Mouse (Mus musculus): ENCODE results near the gene Vipr1. TPM values are rescaled to one million over a fixed set of nuclear protein-coding genes. Genes with fewer than 3 reads are reported as not detected.

The Vipr1 gene
- polyA plus RNA-seq, 1 experiment from 2014 or later, result 0.16 TPM

DNA sequence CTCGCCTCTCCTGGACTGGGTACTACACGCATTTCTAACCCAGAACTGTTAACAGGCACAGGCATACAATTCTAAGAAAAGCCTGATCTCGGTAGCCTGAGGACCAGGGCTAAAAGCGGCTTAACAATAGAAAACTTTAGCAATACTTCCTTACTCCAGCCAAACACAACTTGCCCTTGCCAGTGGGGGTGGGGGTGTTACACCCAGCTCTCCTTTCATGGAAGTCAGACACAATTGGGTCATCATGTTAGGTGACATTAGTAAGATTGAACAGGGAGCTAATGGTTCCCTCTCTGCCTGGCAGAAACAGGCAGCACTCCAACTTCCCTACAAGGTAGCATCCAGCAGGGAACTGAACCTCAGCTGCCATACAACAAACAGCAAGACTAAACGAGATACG is 33.1 kb upstream of the Vipr1 start:
- H3K36me3 ChIP-seq, result no peaks in the 10 kb centered on the region
- H3K4me1 ChIP-seq, result peaks cover 11% of the 10 kb centered on the region; the same call in 1 of the 2 replicates
- H3K4me2 ChIP-seq (replicated peaks), result no peak overlapping the region
- no peak overlapping the region for H3K4me3 ChIP-seq
- no peaks in the 10 kb centered on the region; the same call in 1 of the 2 replicates for H3K9me3 ChIP-seq
- no peak overlapping the region for H3K27ac ChIP-seq
- WGBS, result 78% methylated on average over 6 of the region's 6 CpGs
- no peaks in the 10 kb centered on the region for H3K27me3 ChIP-seq (replicated peaks)
- ATAC-seq (ENCODE audit: low FRiP score, low read depth), result no peak
- no peak overlapping the region for H3K9ac ChIP-seq

DNA sequence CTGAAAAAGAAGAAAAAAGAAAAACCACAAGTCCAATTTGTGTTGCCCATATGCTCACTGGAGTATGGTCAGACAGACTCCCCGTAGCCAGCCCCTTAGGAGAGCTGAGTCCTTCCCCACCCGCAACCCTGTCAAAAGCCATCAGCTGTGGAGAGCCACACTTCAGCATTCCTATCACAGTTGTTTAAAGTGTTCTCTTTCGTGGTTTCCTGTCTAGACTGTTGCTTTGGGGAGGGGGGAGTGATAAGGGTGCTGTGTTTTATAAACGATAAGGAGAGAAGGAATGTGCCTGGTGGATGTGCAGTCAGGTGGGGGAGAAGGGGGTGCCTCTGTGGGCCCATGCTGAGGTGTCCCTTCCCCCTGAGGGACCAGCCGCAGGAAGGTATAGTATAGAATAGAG is 29.3 kb upstream of the Vipr1 start:
- no peaks in the 10 kb centered on the region; the same call in 1 of the 2 replicates for H3K9me3 ChIP-seq
- H3K27me3 ChIP-seq (replicated peaks), result no peaks in the 10 kb centered on the region
- H3K9ac ChIP-seq, result no peak overlapping the region
- no peaks in the 10 kb centered on the region for H3K36me3 ChIP-seq
- no peak overlapping the region for H3K27ac ChIP-seq
- 73% methylated on average over 5 of the region's 5 CpGs for WGBS
- no peak for ATAC-seq (ENCODE audit: low FRiP score, low read depth)
- H3K4me1 ChIP-seq, result peaks cover 11% of the 10 kb centered on the region; the same call in 1 of the 2 replicates
- H3K4me3 ChIP-seq, result no peak overlapping the region
- H3K4me2 ChIP-seq (replicated peaks), result no peak overlapping the region

DNA sequence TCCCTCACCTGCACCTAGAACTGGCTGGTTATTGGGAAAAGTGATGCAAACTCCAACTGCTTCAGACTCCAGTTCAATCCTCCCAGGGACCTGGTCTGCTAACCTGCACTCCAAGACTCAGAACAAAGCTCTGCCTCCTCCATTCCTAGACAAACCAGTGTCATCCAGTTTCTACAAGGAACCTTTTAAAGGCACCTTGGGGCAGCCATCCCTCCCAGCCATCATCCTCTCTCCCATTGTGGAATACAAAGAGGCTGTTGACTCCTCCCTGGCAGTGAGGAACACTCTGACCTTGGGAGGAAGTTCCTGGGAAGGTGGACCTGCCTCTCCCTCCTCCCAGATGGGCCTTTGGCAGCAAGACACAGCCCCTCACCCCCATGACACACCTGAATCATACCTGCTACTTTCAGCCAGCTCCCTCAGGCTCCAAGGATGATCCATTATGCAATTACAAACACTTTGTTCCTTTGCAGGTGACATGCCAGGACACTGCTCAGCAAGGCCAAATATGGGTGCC is 28.2 kb upstream of the Vipr1 start:
- Histone ChIP-seq H3K4me3 (no peak overlapping the region), H3K9ac (no peak overlapping the region), H3K27ac (no peak overlapping the region), H3K36me3 (no peaks in the 10 kb centered on the region), H3K4me1 (peaks cover 15% of the 10 kb centered on the region; the same call in 1 of the 2 replicates), H3K27me3 (replicated peaks) (no peaks in the 10 kb centered on the region), H3K9me3 (no peaks in the 10 kb centered on the region; the same call in 1 of the 2 replicates), H3K4me2 (replicated peaks) (no peak overlapping the region)
- ATAC-seq (ENCODE audit: low FRiP score, low read depth), result no peak

DNA sequence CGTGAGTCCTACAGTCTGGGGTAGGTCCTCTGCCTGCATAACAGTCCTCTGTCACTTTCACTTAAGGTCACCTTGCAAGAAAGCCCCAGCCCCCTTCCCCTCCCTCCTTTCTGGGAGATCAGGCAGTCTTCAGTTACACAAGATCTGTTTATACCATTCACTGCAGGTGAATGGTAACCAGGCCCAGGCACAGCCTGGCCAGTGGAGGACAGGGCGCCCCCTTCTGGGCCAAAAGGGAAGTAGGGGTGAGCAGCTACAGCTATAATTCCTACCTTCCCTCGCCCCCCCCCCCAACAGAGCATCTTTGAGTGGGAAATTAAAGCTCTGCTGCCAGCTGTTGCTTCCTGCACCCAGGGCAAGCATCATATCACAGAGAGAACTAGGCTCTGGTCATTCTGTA is 26.0 kb upstream of the Vipr1 start:
- 74% methylated on average over 3 of the region's 3 CpGs for WGBS
- Histone ChIP-seq H3K36me3 (no peaks in the 10 kb centered on the region), H3K4me1 (peaks cover 19% of the 10 kb centered on the region; the same call in 1 of the 2 replicates), H3K4me3 (no peak overlapping the region), H3K27me3 (replicated peaks) (no peaks in the 10 kb centered on the region), H3K9me3 (no peaks in the 10 kb centered on the region), H3K4me2 (replicated peaks) (no peak overlapping the region), H3K9ac (no peak overlapping the region), H3K27ac (no peak overlapping the region)
- ATAC-seq (ENCODE audit: low FRiP score, low read depth), result no peak

DNA sequence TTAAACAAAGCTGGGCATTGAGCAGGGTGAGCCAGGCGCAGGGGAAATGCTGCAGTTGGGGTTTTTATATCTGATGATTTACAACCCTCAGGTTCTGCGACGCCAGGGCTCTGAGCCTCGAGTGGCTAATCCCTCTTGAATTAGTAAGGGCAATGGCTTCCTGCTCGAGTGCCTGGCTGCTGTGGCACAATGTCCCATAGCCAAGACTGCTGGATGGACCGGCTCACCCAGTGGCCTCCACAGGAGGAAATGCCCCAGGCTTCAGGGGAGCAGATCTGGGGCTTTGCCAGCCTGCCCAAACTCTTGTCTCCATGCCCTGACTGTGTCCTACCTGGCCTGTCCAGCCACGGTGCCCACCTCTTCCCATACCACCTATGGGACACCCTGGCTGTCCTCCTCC is 23.1 kb upstream of the Vipr1 start:
- Histone ChIP-seq H3K4me3 (no peak overlapping the region), H3K9me3 (no peaks in the 10 kb centered on the region), H3K4me2 (replicated peaks) (no peak overlapping the region), H3K36me3 (no peaks in the 10 kb centered on the region), H3K4me1 (0 out of 2 replicates have a peak, but pooled peaks cover 8% of the 10 kb centered on the region), H3K9ac (no peak overlapping the region), H3K27me3 (replicated peaks) (no peaks in the 10 kb centered on the region), H3K27ac (no peak overlapping the region)
- WGBS, result 29% methylated on average over 7 of the region's 7 CpGs
- no peak for ATAC-seq (ENCODE audit: low FRiP score, low read depth)

DNA sequence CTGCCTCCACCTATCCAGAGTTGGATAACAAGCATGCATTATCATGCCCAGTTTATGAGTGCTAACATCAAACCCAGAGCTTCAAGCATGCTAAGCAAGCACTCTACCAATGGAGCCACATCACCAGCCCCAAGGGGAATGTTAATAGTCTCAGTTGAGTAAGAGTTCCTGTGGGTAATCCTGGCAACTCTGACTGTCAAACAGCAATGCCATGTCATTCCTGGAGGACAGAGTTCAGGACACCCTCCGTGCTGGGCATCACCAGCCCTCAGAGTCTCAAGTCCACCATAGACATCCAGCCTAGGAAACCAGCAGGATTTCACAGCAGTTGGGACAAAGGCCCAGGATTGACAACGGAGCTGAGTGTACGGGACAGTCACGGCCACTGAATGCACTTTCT is 19.3 kb upstream of the Vipr1 start:
- H3K9ac ChIP-seq, result no peak overlapping the region
- no peak overlapping the region for H3K4me3 ChIP-seq
- no peaks in the 10 kb centered on the region for H3K36me3 ChIP-seq
- H3K9me3 ChIP-seq, result no peaks in the 10 kb centered on the region
- H3K4me1 ChIP-seq, result 0 out of 2 replicates have a peak, but pooled peaks cover 8% of the 10 kb centered on the region
- 86% methylated on average over 4 of the region's 4 CpGs for WGBS
- H3K27me3 ChIP-seq (replicated peaks), result no peaks in the 10 kb centered on the region
- no peak overlapping the region for H3K27ac ChIP-seq
- ATAC-seq (ENCODE audit: low FRiP score, low read depth), result no peak
- H3K4me2 ChIP-seq (replicated peaks), result no peak overlapping the region

DNA sequence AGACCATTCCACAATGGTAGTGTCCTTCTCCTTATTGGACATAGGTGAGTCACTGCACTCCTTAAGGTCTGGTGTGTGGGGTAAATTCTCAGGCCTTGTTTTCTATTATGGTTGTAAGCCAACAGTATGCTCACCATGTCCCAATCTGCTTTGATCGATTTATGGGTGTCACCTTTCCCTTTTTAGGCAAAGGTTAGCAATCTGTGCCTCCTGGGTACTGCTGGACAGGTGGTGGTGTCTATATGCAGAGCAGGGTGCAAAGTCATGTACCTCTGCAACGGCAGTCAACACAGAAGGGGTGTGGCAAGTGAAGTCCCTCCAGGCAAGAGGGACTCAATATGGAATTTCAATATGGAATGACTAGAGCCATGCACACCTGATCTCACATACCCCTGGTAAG is 17.6 kb upstream of the Vipr1 start:
- Histone ChIP-seq H3K9me3 (no peaks in the 10 kb centered on the region), H3K27me3 (replicated peaks) (no peaks in the 10 kb centered on the region), H3K4me1 (no peaks in the 10 kb centered on the region), H3K4me2 (replicated peaks) (no peak overlapping the region), H3K9ac (no peak overlapping the region), H3K4me3 (no peak overlapping the region), H3K27ac (no peak overlapping the region), H3K36me3 (no peaks in the 10 kb centered on the region)
- no peak for ATAC-seq (ENCODE audit: low FRiP score, low read depth)
- WGBS, result 83% methylated on average over 2 of the region's 2 CpGs

DNA sequence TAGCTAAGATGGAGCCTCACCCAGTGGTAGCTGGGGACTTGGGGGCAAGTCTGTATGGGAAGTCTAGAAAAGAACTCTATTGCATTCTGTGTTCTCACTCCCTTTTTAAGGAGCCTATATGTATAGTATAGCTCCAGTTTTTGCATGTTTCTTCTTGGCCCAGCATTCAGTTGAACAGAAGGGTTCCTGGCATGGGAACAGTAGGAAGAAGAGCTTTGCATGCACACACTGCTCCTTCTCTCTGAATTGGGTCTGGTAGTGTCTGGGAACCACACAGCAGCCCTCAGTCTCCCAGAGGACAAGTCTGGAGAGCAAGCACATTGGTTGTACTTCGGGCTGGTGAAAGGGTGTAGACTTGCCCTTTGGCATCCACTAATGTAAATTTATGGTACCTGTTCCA is 11.9 kb upstream of the Vipr1 start:
- ATAC-seq (ENCODE audit: low FRiP score, low read depth), result no peak
- H3K9ac ChIP-seq, result no peak overlapping the region
- no peak overlapping the region for H3K27ac ChIP-seq
- H3K27me3 ChIP-seq (replicated peaks), result 0 out of 2 replicates have a peak, but pooled peaks cover 3% of the 10 kb centered on the region
- no peak overlapping the region for H3K4me3 ChIP-seq
- H3K4me1 ChIP-seq, result no peaks in the 10 kb centered on the region
- H3K4me2 ChIP-seq (replicated peaks), result no peak overlapping the region
- no peaks in the 10 kb centered on the region for H3K36me3 ChIP-seq
- WGBS, result 70% methylated on average over 1 of the region's 1 CpGs
- no peaks in the 10 kb centered on the region for H3K9me3 ChIP-seq

DNA sequence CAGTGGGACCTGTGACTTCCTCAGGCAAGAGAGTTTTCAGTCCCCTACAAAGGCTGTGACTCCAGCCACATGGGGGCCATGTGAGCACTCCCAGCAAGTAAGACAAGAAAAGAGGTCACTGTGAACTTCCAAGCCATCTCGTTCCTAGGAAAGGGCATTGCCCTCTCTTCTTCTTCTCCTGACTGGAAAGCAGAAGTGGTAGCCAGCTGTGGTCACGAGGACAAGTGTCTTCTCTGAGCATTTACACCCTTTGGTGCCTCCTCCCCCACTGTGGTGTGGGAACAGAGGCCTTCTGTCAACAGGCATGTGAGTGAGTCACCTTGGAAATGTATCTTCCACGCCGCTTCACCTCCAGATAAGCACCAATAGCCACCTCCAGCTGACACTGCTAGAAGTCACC is 10.6 kb upstream of the Vipr1 start:
- no peak overlapping the region for H3K4me3 ChIP-seq
- H3K4me1 ChIP-seq, result no peaks in the 10 kb centered on the region
- 74% methylated on average over 4 of the region's 4 CpGs for WGBS
- no peak for ATAC-seq (ENCODE audit: low FRiP score, low read depth)
- no peak overlapping the region for H3K4me2 ChIP-seq (replicated peaks)
- H3K9ac ChIP-seq, result no peak overlapping the region
- no peaks in the 10 kb centered on the region for H3K9me3 ChIP-seq
- H3K27ac ChIP-seq, result no peak overlapping the region
- 0 out of 2 replicates have a peak, but pooled peaks cover 8% of the 10 kb centered on the region for H3K27me3 ChIP-seq (replicated peaks)
- no peaks in the 10 kb centered on the region for H3K36me3 ChIP-seq

DNA sequence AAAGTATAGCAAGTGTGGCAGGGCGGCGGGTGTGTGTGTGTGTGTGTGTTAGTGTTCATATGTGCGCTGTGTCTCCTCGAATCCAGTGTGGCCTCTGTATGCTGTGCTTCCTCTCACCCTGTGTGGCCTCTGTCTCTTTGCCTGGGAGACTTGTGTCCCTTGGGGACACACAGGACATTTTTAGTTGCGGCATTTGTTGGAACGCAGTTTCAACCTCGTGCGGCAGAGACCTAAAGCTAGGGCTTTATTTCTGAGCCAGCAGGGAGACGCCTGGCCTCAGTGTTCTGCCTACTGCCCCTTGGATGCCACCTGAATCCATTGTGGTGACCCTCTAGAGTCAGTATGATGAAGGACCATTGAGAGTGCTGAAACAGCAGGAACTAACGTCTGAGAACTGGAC is 9.6 kb upstream of the Vipr1 start:
- no peak for ATAC-seq (ENCODE audit: low FRiP score, low read depth)
- 90% methylated on average over 10 of the region's 10 CpGs for WGBS
- no peaks in the 10 kb centered on the region for H3K36me3 ChIP-seq
- no peak overlapping the region for H3K4me2 ChIP-seq (replicated peaks)
- H3K9ac ChIP-seq, result no peak overlapping the region
- no peaks in the 10 kb centered on the region for H3K4me1 ChIP-seq
- H3K9me3 ChIP-seq, result no peaks in the 10 kb centered on the region
- 0 out of 2 replicates have a peak, but pooled peaks cover 11% of the 10 kb centered on the region for H3K27me3 ChIP-seq (replicated peaks)
- H3K4me3 ChIP-seq, result no peak overlapping the region
- H3K27ac ChIP-seq, result no peak overlapping the region

DNA sequence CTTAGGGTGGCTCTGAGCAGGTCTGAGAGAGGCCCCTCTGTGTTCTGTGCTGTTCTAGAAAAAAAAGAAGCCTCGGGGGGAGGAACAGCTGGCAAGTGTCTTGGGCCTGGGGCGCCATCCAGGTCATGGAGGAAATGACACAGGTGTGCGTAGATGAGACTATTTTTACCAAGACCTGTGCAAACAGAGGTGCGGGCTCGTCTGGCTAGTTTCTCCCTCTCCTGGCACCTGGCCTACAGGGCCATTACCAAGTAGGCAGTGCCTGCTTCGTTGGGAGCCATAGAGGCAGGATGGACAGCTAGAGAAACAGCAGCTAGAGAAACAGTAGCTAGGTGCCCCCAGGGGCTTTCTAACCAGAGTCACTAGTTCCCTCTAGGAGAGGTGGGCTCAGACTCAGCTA is 9.2 kb upstream of the Vipr1 start:
- Histone ChIP-seq H3K36me3 (no peaks in the 10 kb centered on the region), H3K9me3 (no peaks in the 10 kb centered on the region), H3K4me3 (no peak overlapping the region), H3K9ac (no peak overlapping the region), H3K27me3 (replicated peaks) (0 out of 2 replicates have a peak, but pooled peaks cover 12% of the 10 kb centered on the region), H3K4me2 (replicated peaks) (no peak overlapping the region), H3K27ac (no peak overlapping the region), H3K4me1 (no peaks in the 10 kb centered on the region)
- 84% methylated on average over 6 of the region's 6 CpGs for WGBS
- no peak for ATAC-seq (ENCODE audit: low FRiP score, low read depth)

DNA sequence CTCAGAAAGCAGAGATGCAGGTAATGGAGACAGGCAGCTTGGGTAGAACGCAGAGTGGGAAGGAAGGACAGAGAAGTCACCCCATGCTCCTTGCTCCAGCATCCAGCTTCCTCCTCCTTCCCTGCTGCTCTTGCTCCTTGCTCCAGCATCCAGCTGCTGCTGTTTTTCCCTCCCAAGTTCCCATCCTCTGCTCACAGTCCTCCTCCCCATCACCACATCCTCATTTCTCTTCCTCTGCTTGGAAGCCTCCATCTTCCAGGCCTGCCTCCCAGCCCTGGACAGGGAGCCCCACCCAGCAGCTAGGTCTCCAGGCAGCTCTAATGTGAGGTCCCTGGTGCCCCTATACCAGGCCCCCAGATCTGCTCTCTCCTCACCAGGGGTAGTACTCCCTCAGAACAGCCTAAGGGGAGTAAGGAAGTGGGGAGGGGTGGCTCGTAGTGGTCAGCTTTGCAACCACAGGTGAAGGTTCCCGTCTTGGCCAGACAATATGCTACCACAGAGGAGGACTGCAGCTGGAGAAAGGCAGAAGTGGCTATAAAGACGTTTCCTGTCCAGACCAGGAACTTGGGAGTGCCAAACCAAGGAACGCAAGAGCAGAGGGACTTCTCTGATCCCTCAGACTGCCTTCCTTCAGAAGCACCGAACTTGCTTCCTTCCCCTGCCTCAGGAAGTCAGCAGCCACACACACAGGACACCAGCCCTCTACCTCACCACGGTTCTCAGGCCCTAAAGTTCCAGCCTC is 6.5 kb upstream of the Vipr1 start:
- Histone ChIP-seq H3K4me3 (no peak overlapping the region), H3K9me3 (no peaks in the 10 kb centered on the region), H3K27ac (no peak overlapping the region), H3K27me3 (replicated peaks) (peaks cover 30% of the 10 kb centered on the region), H3K4me2 (replicated peaks) (no peak overlapping the region), H3K4me1 (0 out of 2 replicates have a peak, but pooled peaks cover 3% of the 10 kb centered on the region), H3K9ac (no peak overlapping the region), H3K36me3 (no peaks in the 10 kb centered on the region)
- no peak for ATAC-seq (ENCODE audit: low FRiP score, low read depth)
- WGBS, result 58% methylated on average over 7 of the region's 7 CpGs

DNA sequence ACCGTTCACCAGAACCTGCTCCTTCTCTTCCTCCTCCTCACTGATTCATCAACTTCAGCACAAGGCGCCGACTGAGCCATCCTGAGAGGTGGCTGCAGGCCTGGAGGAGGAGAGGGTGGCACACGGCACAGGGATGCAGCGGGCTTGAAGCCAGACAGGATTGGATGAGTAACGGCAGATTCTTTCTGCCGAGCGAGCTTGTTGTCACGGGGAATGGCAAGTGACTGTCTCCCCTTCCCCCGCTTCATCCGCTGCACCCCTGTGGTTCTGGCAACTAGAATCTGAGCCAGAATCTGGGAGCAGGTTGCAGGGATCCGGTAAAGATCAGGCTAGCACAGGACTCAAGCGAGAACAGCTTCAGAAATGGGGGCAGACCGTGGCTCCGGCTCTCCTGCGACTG is 2.7 kb upstream of the Vipr1 start:
- peaks cover 21% of the 10 kb centered on the region for H3K4me1 ChIP-seq
- H3K36me3 ChIP-seq, result no peaks in the 10 kb centered on the region
- no peak overlapping the region for H3K27ac ChIP-seq
- no peaks in the 10 kb centered on the region for H3K9me3 ChIP-seq
- ATAC-seq (ENCODE audit: low FRiP score, low read depth), result no peak
- WGBS, result 59% methylated on average over 16 of the region's 16 CpGs
- no peak overlapping the region for H3K9ac ChIP-seq
- no peak overlapping the region for H3K4me3 ChIP-seq
- peaks cover 67% of the 10 kb centered on the region for H3K27me3 ChIP-seq (replicated peaks)
- H3K4me2 ChIP-seq (replicated peaks), result no peak overlapping the region
